Mouse (Mus musculus) layer of hippocampus, adult 8-10 months (tissue): Measurements from ENCODE around the gene Trmo. TPM values are rescaled to one million over a fixed set of nuclear protein-coding genes. Genes with fewer than 3 reads are reported as not detected.

Experiments
- DNase-seq, 2 experiments: peaks; one replicate each; pipeline ENCODE4 v3.0.0; 2022; ENCODE audit warnings: low spot score in 2 of 2
- total RNA-seq, 4 experiments: library from RNA; stranded (reverse); gene quantifications; 2 replicates each; pipeline ENCODE4 v1.2.4; 2022

Gene Trmo
- total RNA-seq, 4 experiments from 2014 or later = 4.8 to 6.9 (median 5.6) TPM

- DNase-seq = no peak
Measured at GRCm38 (mm10) chr4:46371030-46371429, 18.2 kb downstream of the Trmo start.

- DNase-seq = no peak
Measured at GRCm38 (mm10) chr4:46370406-46370805, 18.8 kb downstream of the Trmo start.

- no peak for DNase-seq
Measured at GRCm38 (mm10) chr4:46369070-46369469, 20.2 kb downstream of the Trmo start.

- no peak for DNase-seq
Measured at GRCm38 (mm10) chr4:46367487-46367959, 21.7 kb downstream of the Trmo start.

GRCm38 (mm10) chr4:46364360-46364759 lies 24.9 kb downstream of the Trmo start:
- DNase-seq = no peak

GRCm38 (mm10) chr4:46361258-46361657 lies 28.0 kb downstream of the Trmo start:
- DNase-seq = peak in 1 of 2 experiments; percentile 31

GRCm38 (mm10) chr4:46359539-46360253 lies 29.5 kb downstream of the Trmo start:
- DNase-seq = no peak

GRCm38 (mm10) chr4:46356351-46357133 lies 32.7 kb downstream of the Trmo start:
- DNase-seq = no peak

- DNase-seq = no peak
Measured at GRCm38 (mm10) chr4:46353045-46353444, 36.2 kb downstream of the Trmo start.

- DNase-seq = no peak
Measured at GRCm38 (mm10) chr4:46349530-46349929, 39.7 kb downstream of the Trmo start.

- no peak for DNase-seq
Measured at GRCm38 (mm10) chr4:46348897-46349296, 40.3 kb downstream of the Trmo start.

- DNase-seq = no peak
Measured at GRCm38 (mm10) chr4:46347580-46348515, 41.4 kb downstream of the Trmo start.

GRCm38 (mm10) chr4:46347141-46347540 lies 42.1 kb downstream of the Trmo start:
- DNase-seq = no peak

- DNase-seq = no peak
Measured at GRCm38 (mm10) chr4:46346221-46346620, 43.0 kb downstream of the Trmo start.

GRCm38 (mm10) chr4:46345773-46346100 lies 43.5 kb downstream of the Trmo start:
- DNase-seq = no peak

- no peak for DNase-seq
Measured at GRCm38 (mm10) chr4:46345056-46345772, 44.0 kb downstream of the Trmo start.

GRCm38 (mm10) chr4:46344288-46344687 lies 44.9 kb downstream of the Trmo start:
- DNase-seq = no peak

- DNase-seq = no peak
Measured at GRCm38 (mm10) chr4:46343596-46344260, 45.5 kb downstream of the Trmo start, which contains the start of gene Foxe1. TSS of gene Foxe1 (plus strand) at chr4:46343609.

GRCm38 (mm10) chr4:46342711-46343286 lies 46.4 kb downstream of the Trmo start:
- no peak for DNase-seq
